Mouse (Mus musculus) neural tube, embryonic 14.5 days (tissue): Measurements from ENCODE around the gene Dnajc5g. TPM values are rescaled to one million over a fixed set of nuclear protein-coding genes. Genes with fewer than 3 reads are reported as not detected.

Experiments
- ATAC-seq: fragments of 200-750 bp; cut with Nextera tagmentation; 2 replicates; pipeline ENCODE4 v1.8.0; 2017; ENCODE audit warnings: low read depth, mild to moderate bottlenecking, moderate TSS enrichment, moderate library complexity
- H3K27ac ChIP-seq: fragments of 300-500 bp; sonication (generic); 2 replicates; pipeline ENCODE4 v1.5.1; 2014; ENCODE audit warnings: low read depth, mild to moderate bottlenecking, control low read depth, low read length, moderate library complexity, mixed read lengths
- H3K27me3 ChIP-seq: fragments of 300-500 bp; sonication (generic); 2 replicates; pipeline ENCODE4 v1.6.1; 2014; ENCODE audit warnings: low read length; ENCODE audit not compliant: control insufficient read depth, insufficient read depth
- H3K36me3 ChIP-seq: fragments of 300-500 bp; sonication (generic); 2 replicates; pipeline ENCODE4 v1.6.1; 2014; ENCODE audit warnings: low read length, mixed read lengths; ENCODE audit not compliant: control insufficient read depth, insufficient read depth
- H3K4me1 ChIP-seq: fragments of 300-500 bp; sonication (generic); 2 replicates; pipeline ENCODE4 v1.6.1; 2014; ENCODE audit warnings: low read length; ENCODE audit not compliant: control insufficient read depth, insufficient read depth
- H3K4me2 ChIP-seq: fragments of 300-500 bp; sonication (generic); 2 replicates; pipeline ENCODE4 v1.6.1; 2014; ENCODE audit warnings: mild to moderate bottlenecking, low read depth, low read length, control low read depth
- H3K4me3 ChIP-seq: fragments of 300-500 bp; sonication (generic); 2 replicates; pipeline ENCODE4 v1.5.1; 2014; ENCODE audit warnings: low read depth, low read length, control low read depth, mixed read lengths
- H3K9ac ChIP-seq: fragments of 300-500 bp; sonication (generic); replicated peaks from 2 replicates; pipeline ENCODE4 v1.6.1; 2014; ENCODE audit warnings: low read depth, mild to moderate bottlenecking, control low read depth, low read length, mixed read lengths
- H3K9me3 ChIP-seq: fragments of 300-500 bp; sonication (generic); 2 replicates; pipeline ENCODE4 v1.6.1; 2016; ENCODE audit warnings: low read length; ENCODE audit not compliant: control insufficient read depth
- WGBS: fragments of 180-500 bp; shearing (Covaris S2); extraction: QIAGEN DNeasy Blood & Tissue Kit; methylation state at CpG from one replicate; pipeline ENCODE4 v1.1.7; 2014; 5-methylcytosine and 5-hydroxymethylcytosine counted together
- polyA plus RNA-seq: library from polyadenylated mRNA; unstranded; fragments of >200 nt; fragmentation: Nextera tagmentation; extraction: Ambion mirVana; gene quantifications from 2 replicates; pipeline ENCODE4 v1.2.1, GENCODE M21; 2014

Dnajc5g gene
- polyA plus RNA-seq, 1 experiment from 2014 or later, result not detected

- H3K4me3 ChIP-seq, result no peak overlapping the region
- H3K27ac ChIP-seq, result no peak overlapping the region
- H3K36me3 ChIP-seq, result no peaks in the 10 kb centered on the region
- H3K4me2 ChIP-seq, result no peak overlapping the region
- H3K9me3 ChIP-seq, result no peaks in the 10 kb centered on the region
- no peak for ATAC-seq
- H3K4me1 ChIP-seq, result no peaks in the 10 kb centered on the region
- WGBS, result 38% methylated on average over 5 of the region's 5 CpGs
- no peak overlapping the region for H3K9ac ChIP-seq
- no peaks in the 10 kb centered on the region for H3K27me3 ChIP-seq
These were observed 20.0 kb downstream of the Dnajc5g start for GRCm38 (mm10) chr5:31126050-31126449.

DNA sequence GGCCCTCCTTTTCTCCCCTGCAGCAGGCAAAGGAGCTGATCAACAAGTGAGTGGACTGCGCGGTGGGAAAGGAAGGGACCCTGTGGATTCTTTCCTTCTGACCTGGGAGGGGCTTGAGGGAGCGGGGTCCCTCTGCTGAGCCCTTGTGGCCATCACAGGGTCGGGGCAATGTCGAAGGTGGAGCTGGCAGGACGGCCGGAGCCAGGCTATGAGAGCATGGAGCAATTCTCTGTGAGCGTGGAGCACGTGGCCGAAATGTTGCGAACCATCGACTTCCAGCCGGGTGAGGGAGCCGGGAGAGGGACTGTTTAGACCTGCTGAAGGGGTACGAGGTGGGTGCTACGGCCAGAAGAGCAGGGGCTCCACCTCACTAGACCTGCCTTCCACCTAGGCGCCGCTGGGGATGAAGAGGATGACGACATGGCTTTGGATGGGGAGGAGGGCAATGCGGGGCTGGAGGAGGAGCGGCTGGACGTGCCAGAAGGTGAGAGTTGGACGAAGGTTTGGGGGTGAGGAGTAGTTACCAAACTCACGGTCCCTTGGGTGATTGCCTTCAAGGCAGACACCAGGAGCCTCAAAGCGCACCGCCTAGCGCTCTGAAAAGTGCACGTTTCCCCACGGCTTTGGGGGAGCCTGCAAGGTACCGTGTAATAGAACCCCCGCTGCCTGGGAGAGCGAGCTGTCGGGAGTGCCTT lies 30.8 kb downstream of the Dnajc5g start:
- Histone ChIP-seq H3K36me3 (no peaks in the 10 kb centered on the region), H3K4me1 (0 out of 2 replicates have a peak, but pooled peaks cover 3% of the 10 kb centered on the region), H3K27me3 (peaks cover 41% of the 10 kb centered on the region), H3K9ac (no peak overlapping the region), H3K27ac (no peak overlapping the region), H3K4me2 (peak overlapping the region; percentile 44; the same call in 1 of the 2 replicates), H3K9me3 (no peaks in the 10 kb centered on the region), H3K4me3 (peak overlapping the region; percentile 1; the same call in 1 of the 2 replicates)
- under 1% methylated on average over 33 of the region's 33 CpGs for WGBS
- peak; percentile 20; the same call in 1 of the 2 replicates for ATAC-seq

DNA sequence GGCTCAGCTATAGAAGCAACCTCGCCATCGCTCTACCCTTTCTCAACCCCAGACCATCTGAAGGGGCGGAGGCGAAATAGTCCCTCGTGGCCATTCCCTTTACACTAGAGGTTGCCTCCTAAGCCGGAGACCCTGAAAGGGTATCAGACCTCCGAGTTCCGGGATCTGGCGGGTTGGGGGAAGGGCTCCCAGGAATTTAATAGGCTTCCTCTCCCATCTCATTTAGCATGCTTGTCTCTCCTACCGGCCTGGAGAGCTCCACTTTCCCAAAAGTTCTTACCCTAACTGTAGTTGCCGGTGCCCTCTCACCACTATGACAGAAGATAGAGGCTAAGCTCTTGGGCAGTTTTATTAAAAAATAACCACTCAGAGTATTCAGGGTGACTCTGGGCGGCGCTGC lies 31.6 kb downstream of the Dnajc5g start:
- no peak for ATAC-seq
- 0 out of 2 replicates have a peak, but pooled peaks cover 3% of the 10 kb centered on the region for H3K4me1 ChIP-seq
- H3K27ac ChIP-seq, result no peak overlapping the region
- H3K4me2 ChIP-seq, result peak overlapping the region; percentile 44
- no peaks in the 10 kb centered on the region for H3K9me3 ChIP-seq
- H3K27me3 ChIP-seq, result peaks cover 41% of the 10 kb centered on the region
- WGBS, result under 1% methylated on average over 13 of the region's 13 CpGs
- H3K36me3 ChIP-seq, result no peaks in the 10 kb centered on the region
- peak overlapping the region; percentile 22 for H3K4me3 ChIP-seq
- no peak overlapping the region for H3K9ac ChIP-seq

GRCm38 (mm10) chr5:31138241-31138967 lies 32.3 kb downstream of the Dnajc5g start, which contains the start of gene Ucn:
Ucn (minus strand) TSS chr5:31138829.
- Histone ChIP-seq H3K4me1 (0 out of 2 replicates have a peak, but pooled peaks cover 3% of the 10 kb centered on the region), H3K36me3 (no peaks in the 10 kb centered on the region), H3K4me2 (peak within 1 kb of the TSS; percentile 44), H3K4me3 (peak within 1 kb of the TSS; percentile 22), H3K27me3 (peaks cover 41% of the 10 kb centered on the region), H3K9ac (no peak within 1 kb of the TSS; the same call in 1 of the 2 replicates), H3K9me3 (no peaks in the 10 kb centered on the region), H3K27ac (no peak within 1 kb of the TSS)
- WGBS, result under 1% methylated on average over 52 of the region's 52 CpGs
- 0 out of 2 replicates have a peak, but pooled peaks have one; percentile 44 for ATAC-seq

DNA sequence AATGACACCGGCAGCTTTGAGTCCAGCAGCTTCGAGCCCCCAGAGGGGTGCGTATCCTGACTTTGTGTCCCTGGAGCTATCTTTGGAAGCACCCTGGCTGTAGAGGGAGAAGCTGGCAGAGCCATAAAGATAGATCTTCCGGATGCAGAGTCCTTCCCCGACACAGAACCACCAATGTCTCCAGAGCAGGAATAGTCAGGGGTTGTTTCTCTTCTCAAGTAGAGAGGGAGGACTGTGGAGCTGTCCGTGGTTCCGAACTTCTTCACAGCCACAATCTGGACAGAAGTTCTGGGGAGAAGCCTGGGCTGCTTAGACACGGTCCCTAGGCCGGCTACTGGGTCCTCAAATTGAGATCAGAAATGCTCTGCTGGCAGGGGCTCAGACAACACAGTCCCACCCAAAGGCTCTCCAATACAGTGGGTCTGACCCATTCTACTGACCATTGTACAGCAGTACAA lies 32.9 kb downstream of the Dnajc5g start:
- peaks cover 38% of the 10 kb centered on the region for H3K27me3 ChIP-seq
- WGBS, result 13% methylated on average over 9 of the region's 9 CpGs
- H3K4me1 ChIP-seq, result 0 out of 2 replicates have a peak, but pooled peaks cover 3% of the 10 kb centered on the region
- no peaks in the 10 kb centered on the region for H3K36me3 ChIP-seq
- no peaks in the 10 kb centered on the region for H3K9me3 ChIP-seq
- no peak overlapping the region for H3K27ac ChIP-seq
- no peak overlapping the region for H3K4me3 ChIP-seq
- ATAC-seq, result no peak
- H3K9ac ChIP-seq, result no peak overlapping the region
- H3K4me2 ChIP-seq, result no peak overlapping the region; the same call in 1 of the 2 replicates

- no peak for ATAC-seq
These were observed 43.7 kb downstream of the Dnajc5g start for GRCm38 (mm10) chr5:31149781-31150180.

DNA sequence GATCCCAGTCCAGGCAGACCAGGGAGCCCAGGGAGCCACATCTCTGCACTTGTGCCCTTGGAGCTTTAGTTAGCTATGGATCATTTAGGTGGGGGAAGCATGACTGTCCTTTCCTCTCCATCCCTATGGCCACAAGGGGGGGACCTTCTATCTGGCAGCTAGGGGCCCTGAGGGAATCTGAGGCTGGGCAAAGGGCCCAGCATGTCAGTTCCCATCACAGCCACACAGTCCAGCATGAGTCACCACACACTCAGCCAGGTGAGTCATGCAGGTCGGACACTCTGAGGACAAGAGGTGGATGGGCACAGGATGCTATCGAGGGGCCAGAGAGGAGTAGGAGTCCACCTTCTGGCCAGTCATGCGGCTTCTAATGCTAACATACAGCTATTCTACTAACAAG lies 45.7 kb downstream of the Dnajc5g start:
- no peak overlapping the region for H3K4me3 ChIP-seq
- 90% methylated on average over 3 of the region's 3 CpGs for WGBS
- no peak overlapping the region for H3K4me2 ChIP-seq
- 0 out of 2 replicates have a peak, but pooled peaks cover 5% of the 10 kb centered on the region for H3K36me3 ChIP-seq
- peaks cover 12% of the 10 kb centered on the region for H3K4me1 ChIP-seq
- H3K27ac ChIP-seq, result no peak overlapping the region
- H3K27me3 ChIP-seq, result no peaks in the 10 kb centered on the region
- H3K9ac ChIP-seq, result no peak overlapping the region
- no peak for ATAC-seq
- H3K9me3 ChIP-seq, result no peaks in the 10 kb centered on the region

More at GRCm38 (mm10) chr5:31149781-31150180, 43.7 kb downstream of the Dnajc5g start:
- no peak overlapping the region for H3K4me2 ChIP-seq
- H3K36me3 ChIP-seq, result no peaks in the 10 kb centered on the region
- H3K9me3 ChIP-seq, result no peaks in the 10 kb centered on the region
- no peak overlapping the region for H3K4me3 ChIP-seq
- H3K27ac ChIP-seq, result no peak overlapping the region
- no peaks in the 10 kb centered on the region for H3K27me3 ChIP-seq
- 93% methylated on average over 4 of the region's 4 CpGs for WGBS
- H3K4me1 ChIP-seq, result peaks cover 11% of the 10 kb centered on the region
- H3K9ac ChIP-seq, result no peak overlapping the region

DNA sequence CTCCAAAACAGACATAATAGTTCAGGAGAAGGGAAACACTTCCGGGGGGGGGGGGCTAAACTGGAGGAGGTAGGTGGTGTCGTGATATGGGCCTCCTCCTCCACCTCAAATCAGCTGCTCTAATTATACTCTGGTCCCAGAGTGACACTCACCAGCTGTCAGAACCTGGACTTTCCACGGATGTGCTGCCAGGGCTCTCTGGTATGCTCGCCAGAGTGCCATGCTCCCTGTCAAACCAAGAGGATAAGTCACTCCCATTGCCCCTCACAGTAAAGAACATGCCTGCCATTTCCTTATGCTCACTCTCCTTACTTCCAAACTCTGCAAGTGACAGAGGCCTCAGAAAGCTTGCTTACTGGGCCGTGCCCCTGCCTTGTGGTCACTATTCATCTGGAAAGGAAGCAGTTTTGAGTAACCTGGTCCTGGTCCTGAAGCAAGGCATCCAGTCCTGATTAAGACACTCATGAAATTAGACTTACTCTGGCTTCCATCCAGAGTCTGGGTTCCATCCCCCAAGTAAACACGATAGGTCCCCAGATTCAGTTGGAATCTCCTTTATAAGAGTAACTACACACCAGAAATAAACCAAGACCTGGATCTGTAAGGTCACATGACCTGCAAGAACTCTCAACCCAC lies 47.5 kb downstream of the Dnajc5g start:
- ATAC-seq, result peak; percentile 32
- Histone ChIP-seq H3K4me3 (peak overlapping the region; percentile 51), H3K27ac (no peak overlapping the region), H3K9ac (peak overlapping the region; percentile 54), H3K4me1 (peaks cover 12% of the 10 kb centered on the region), H3K4me2 (peak overlapping the region; percentile 67), H3K36me3 (peaks cover 22% of the 10 kb centered on the region), H3K27me3 (no peaks in the 10 kb centered on the region), H3K9me3 (no peaks in the 10 kb centered on the region)
- 44% methylated on average over 6 of the region's 6 CpGs for WGBS
